Mouse (Mus musculus): ENCODE measurements around the gene Slc27a3.
"Not testable (repeated sequence)": the region's sequence is repeated elsewhere in the genome, so short reads cannot be mapped to it uniquely, and the experiment has no call there.

Gene Slc27a3

DNA sequence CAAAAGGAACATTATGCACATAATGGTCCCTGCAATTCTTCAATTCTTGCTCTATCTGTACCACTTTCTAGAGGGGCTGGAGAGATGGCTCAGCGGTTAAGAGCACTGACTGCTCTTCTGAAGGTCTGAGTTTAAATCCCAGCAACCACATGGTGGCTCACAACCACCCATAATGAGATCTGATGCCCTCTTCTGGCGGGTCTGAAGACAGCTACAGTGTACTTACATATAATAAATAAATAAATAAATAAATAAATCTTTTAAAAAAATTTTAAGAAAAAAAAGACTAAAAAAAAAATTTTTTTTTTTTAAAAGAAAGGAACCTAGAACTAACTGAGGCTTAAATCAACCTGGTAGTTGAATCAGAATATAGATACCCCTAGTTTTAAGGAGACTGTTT, 46.9 kb downstream of the Slc27a3 start:
- not testable (repeated sequence) for DNase-seq (ENCODE audit: low spot score)

DNA sequence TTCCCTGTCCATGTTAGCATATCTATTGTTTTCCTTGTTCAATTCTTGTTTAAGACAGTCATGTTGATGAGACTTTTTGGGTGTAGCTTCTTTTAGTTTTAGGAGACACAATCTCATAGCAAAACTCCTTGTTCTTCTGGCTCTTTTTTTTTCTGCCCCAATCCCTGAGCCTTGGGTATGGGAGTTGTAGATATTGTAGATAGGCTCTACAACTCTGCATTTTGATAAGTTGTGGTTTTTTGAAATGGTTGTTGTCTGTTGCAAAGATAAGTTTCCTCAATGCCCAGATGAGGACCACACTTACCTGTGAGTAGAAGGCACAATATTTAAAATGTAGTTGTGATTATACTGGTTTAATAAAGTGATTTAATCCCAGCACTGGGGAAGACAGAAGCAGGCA, 49.6 kb downstream of the Slc27a3 start:
- no peak for DNase-seq (ENCODE audit: low spot score)

DNA sequence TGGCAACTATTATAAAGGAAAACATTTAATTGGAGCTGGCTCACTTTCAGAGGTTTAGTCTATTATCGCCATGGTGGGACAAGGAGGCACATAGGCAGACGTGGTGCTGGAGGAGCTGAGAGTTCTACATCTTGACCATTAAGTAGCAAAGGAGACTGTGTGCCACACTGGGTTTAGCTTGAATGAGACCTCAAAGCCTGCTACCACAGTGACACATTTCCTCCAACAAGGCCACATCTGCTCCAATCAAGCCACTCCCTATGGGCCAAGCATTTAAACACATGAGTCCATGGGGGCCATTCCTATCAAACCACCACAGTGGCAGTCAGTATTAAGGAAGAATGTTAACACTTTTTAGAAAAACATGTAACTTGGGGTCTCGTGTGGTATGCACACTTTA, 51.5 kb downstream of the Slc27a3 start:
- DNase-seq (ENCODE audit: low spot score), result no peak

DNA sequence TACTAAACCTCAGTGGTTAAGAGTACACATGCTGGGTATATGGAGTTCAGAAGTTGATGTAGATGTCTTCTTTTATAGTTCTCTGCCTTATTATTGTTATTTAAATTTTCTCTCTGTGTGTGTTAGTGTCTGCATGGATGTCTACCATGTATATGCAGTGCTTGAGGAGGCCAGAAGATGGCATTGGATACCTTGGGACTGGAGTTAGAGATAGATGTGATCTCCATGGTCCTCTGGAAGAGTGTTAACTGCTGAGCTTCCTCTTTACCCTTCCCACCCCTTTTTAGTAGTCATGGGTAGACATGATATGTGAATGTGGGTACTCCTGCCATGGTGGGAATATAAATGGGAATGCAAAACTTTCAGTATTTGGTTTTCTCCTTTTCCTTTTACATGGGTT, 54.2 kb downstream of the Slc27a3 start:
- DNase-seq (ENCODE audit: low spot score), result no peak

Measured in spleen, adult 12 weeks (tissue).